Mouse (Mus musculus) frontal cortex, postnatal 14 days (tissue): ENCODE results near the gene Foxp1.

Experiments used
- DNase-seq, 2 experiments: peaks; one replicate each; pipeline ENCODE4 v3.0.0; 2022; ENCODE audit warnings: low spot score in 2 of 2

Gene Foxp1

GRCm38 (mm10) chr6:99020570-99021444 lies 501.7 kb downstream of the Foxp1 start:
- no peak for DNase-seq

GRCm38 (mm10) chr6:99019716-99020115 lies 502.8 kb downstream of the Foxp1 start:
- no peak for DNase-seq

GRCm38 (mm10) chr6:99019266-99019665 lies 503.3 kb downstream of the Foxp1 start:
- DNase-seq = no peak

GRCm38 (mm10) chr6:99013866-99014502 lies 508.5 kb downstream of the Foxp1 start:
- DNase-seq = no peak

- no peak for DNase-seq
Measured at GRCm38 (mm10) chr6:99013119-99013865, 509.2 kb downstream of the Foxp1 start.

- no peak for DNase-seq
Measured at GRCm38 (mm10) chr6:99011895-99012584, 510.5 kb downstream of the Foxp1 start.

- no peak for DNase-seq
Measured at GRCm38 (mm10) chr6:99009771-99010170, 512.8 kb downstream of the Foxp1 start.

- no peak for DNase-seq
Measured at GRCm38 (mm10) chr6:99008565-99008964, 514.0 kb downstream of the Foxp1 start.

GRCm38 (mm10) chr6:99007542-99007941 lies 515.0 kb downstream of the Foxp1 start:
- DNase-seq = no peak

- DNase-seq = no peak
Measured at GRCm38 (mm10) chr6:99004255-99004997, 518.1 kb downstream of the Foxp1 start.

GRCm38 (mm10) chr6:99003108-99003709 lies 519.3 kb downstream of the Foxp1 start:
- no peak for DNase-seq

GRCm38 (mm10) chr6:99001637-99002036 lies 520.9 kb downstream of the Foxp1 start:
- DNase-seq = no peak

- DNase-seq = peak in 1 of 2 experiments; percentile 35
Measured at GRCm38 (mm10) chr6:98998971-98999932, 523.3 kb downstream of the Foxp1 start.

- no peak for DNase-seq
Measured at GRCm38 (mm10) chr6:98997742-98998141, 524.8 kb downstream of the Foxp1 start.

- DNase-seq = no peak
Measured at GRCm38 (mm10) chr6:98996822-98997221, 525.7 kb downstream of the Foxp1 start.

GRCm38 (mm10) chr6:98996346-98996745 lies 526.2 kb downstream of the Foxp1 start:
- no peak for DNase-seq

- no peak for DNase-seq
Measured at GRCm38 (mm10) chr6:98995681-98996080, 526.8 kb downstream of the Foxp1 start.

- no peak for DNase-seq
Measured at GRCm38 (mm10) chr6:98994902-98995301, 527.6 kb downstream of the Foxp1 start.

- DNase-seq = no peak
Measured at GRCm38 (mm10) chr6:98994104-98994787, 528.3 kb downstream of the Foxp1 start.
